Mouse (Mus musculus) lung, adult 2 months (tissue): ENCODE results near the gene Gxylt2.

Source experiments
- CTCF ChIP-seq: fragments of 200-500 bp; IDR thresholded peaks from 2 replicates; pipeline ENCODE4 v1.5.1; 2011; ENCODE audit warnings: mild to moderate bottlenecking, low read length, control low read depth; ENCODE audit not compliant: insufficient read depth
- POLR2A ChIP-seq: fragments of 200-500 bp; IDR thresholded peaks from 2 replicates; pipeline ENCODE4 v1.6.1; 2011; ENCODE audit warnings: low read depth, mild to moderate bottlenecking, control low read depth, low read length, borderline replicate concordance; ENCODE audit errors: extremely low read depth

DNA sequence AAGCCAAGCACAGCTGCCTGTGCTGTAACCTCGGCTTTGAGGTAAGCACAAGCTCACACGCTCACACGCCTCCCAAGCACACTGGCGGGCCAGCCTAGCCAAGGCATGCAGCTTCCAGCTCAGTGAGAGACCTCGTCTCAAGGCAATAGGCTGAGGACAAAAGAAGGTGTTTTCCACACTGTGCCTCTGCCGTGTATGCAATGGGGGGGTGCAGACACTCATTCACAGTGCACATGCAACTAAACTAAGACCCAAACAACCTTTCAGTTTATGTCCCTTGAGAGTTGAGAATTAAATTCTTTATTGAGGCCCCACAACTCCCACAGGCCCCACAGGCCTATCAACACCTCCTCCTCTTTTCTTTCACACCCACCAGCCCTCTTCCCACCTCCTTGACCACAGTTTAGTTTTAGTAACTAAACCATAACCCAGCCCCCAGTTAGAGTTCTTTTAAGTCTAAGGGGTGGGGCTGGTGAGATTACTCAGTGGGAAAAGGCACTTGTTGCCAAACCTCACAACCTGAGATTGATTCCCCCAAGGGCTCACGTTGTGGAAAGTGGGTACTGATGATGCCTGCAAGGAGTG lies 119.9 kb downstream of the Gxylt2 start:
- no peak for TF ChIP-seq CTCF
- TF ChIP-seq POLR2A: no peak
